Mouse (Mus musculus) gastrocnemius, adult 2 months (tissue): ENCODE results near the gene Gabbr2. TPM values are rescaled to one million over a fixed set of nuclear protein-coding genes. Genes with fewer than 3 reads are reported as not detected.

Experiments used
- DNase-seq: peaks from one replicate; pipeline ENCODE4 v3.0.0; 2022
- H3K27ac ChIP-seq: fragments of 200-600 bp; 2 replicates; pipeline ENCODE4 v1.8.1; 2022; ENCODE audit warnings: mild to moderate bottlenecking
- H3K4me3 ChIP-seq: fragments of 200-600 bp; 2 replicates; pipeline ENCODE4 v1.8.1; 2022; ENCODE audit warnings: mild to moderate bottlenecking, moderate library complexity
- CTCF ChIP-seq: fragments of 200-600 bp; IDR thresholded peaks from 2 replicates; pipeline ENCODE4 v1.8.1; 2022; ENCODE audit warnings: antibody characterized with exemption, mild to moderate bottlenecking, moderate library complexity
- intact Hi-C: fragments of 180-260 bp; cut with DNase I; formaldehyde crosslinking; loops from one replicate; pipeline ENCODE4 v1.15.1; 2025
- total RNA-seq, 2 experiments: library from RNA; stranded (reverse); gene quantifications; 2 replicates each; pipeline ENCODE4 v1.2.3; 2021

Gabbr2 gene
- total RNA-seq, 2 experiments from 2014 or later = 0.06 to 0.10 TPM

DNA sequence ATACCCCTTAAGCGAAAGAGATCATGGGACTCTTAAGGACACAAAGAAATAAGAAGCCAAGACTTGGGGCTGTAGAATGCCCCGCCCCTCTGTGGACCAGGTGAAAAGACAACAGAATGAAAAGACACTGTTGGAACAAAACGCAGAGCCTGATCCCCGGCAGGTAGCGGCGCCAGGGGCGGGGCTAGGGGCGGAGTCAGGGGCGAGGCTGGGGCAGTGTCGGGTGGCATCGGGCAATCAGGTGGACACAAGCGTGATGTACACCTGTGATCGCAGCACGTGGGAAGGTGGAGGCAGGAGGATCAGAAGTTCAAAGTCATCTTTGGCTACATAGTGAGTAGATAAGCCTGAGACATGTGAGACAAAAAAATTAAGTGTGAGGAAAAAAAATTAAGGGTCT, 217.0 kb downstream of the Gabbr2 start:
- no peak for TF ChIP-seq CTCF
- intact Hi-C loops = no loop called here
- Histone ChIP-seq H3K4me3 (no peak overlapping the region), H3K27ac (no peak overlapping the region)
- no peak for DNase-seq

- H3K27ac ChIP-seq = no peak overlapping the region
- no peak for DNase-seq
- intact Hi-C loops = no loop called here
- TF ChIP-seq CTCF = no peak
- H3K4me3 ChIP-seq = no peak overlapping the region
These were observed 218.4 kb downstream of the Gabbr2 start for GRCm38 (mm10) chr4:46773243-46773642.

DNA sequence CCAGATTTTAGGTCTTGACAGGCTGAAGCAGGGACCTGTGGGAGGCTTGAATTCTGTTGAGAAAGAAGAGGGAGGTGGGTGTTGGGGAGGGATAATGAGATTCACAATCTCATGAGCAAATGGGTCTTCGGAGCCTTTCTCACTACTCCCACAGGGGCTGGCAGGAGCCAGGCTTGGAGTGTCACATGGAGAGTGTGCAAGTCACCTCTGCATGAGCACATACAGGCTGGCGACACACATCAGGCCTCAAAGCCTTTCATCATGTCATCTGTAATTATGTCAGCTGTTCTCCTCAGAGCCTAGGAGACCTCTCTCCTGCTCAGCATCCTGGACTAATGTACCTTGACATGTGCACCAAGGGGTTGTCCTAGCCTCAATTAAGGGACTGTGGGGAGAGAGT, 219.1 kb downstream of the Gabbr2 start:
- TF ChIP-seq CTCF = no peak

DNA sequence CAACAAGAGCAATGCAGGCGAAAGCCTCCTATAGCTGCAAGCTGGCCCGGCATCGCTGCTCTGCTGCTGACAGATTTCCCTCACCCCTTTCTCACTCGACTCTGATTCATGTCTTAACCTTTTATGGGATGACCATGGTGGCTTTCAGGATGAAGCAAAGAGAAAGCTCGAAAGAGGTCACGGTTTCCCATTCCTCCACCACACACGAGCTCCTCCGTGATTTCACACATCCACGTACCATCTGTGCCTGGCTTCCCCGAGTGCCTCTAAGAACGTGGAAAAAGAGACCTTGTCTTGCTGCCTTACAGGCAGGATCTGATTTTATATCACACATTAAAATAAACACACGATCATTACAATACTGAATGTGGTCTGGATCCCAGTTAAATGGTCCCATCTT, 220.6 kb downstream of the Gabbr2 start:
- H3K4me3 ChIP-seq = no peak overlapping the region
- no peak for TF ChIP-seq CTCF
- no peak for DNase-seq
- no peak overlapping the region for H3K27ac ChIP-seq
- intact Hi-C loops = no loop called here

More for the DNA sequence above, 219.1 kb downstream of the Gabbr2 start:
- no peak for DNase-seq
- H3K4me3 ChIP-seq = no peak overlapping the region
- intact Hi-C loops = no loop called here
- H3K27ac ChIP-seq = no peak overlapping the region

- no peak for DNase-seq
These were observed 221.0 kb downstream of the Gabbr2 start for GRCm38 (mm10) chr4:46770635-46771034.

DNA sequence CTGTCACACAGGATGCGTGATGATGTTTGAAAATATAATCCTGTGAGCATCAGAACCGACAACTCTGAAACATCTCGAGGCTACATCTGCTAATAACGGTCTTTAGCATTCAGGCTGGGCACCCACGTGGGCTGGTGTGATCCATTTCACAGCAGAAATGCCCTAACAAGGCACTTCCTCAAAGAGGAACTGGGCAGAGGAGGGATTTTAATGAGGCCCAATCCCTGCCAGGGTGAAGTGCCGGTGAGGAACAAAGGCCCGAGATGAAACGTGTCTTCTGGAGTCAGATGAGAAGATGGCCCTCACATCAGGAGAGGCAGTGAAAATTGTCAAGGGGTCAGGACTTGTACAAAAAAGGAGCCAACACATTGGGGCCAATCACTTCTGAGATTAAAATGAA, 221.6 kb downstream of the Gabbr2 start:
- Histone ChIP-seq H3K4me3 (no peak overlapping the region), H3K27ac (no peak overlapping the region)
- intact Hi-C loops = no loop called here
- TF ChIP-seq CTCF = no peak
- DNase-seq = no peak

More at GRCm38 (mm10) chr4:46770635-46771034, 221.0 kb downstream of the Gabbr2 start:
- TF ChIP-seq CTCF = no peak
- H3K27ac ChIP-seq = no peak overlapping the region
- intact Hi-C loops = no loop called here
- H3K4me3 ChIP-seq = no peak overlapping the region

GRCm38 (mm10) chr4:46766326-46766725, 225.3 kb downstream of the Gabbr2 start:
- intact Hi-C loops = no loop called here
- Histone ChIP-seq H3K27ac (no peak overlapping the region), H3K4me3 (no peak overlapping the region)
- no peak for DNase-seq
- TF ChIP-seq CTCF = no peak

- no peak overlapping the region for H3K4me3 ChIP-seq
- intact Hi-C loops = no loop called here
- no peak overlapping the region for H3K27ac ChIP-seq
- DNase-seq = no peak
- no peak for TF ChIP-seq CTCF
These were observed 231.8 kb downstream of the Gabbr2 start for GRCm38 (mm10) chr4:46759838-46760237.

DNA sequence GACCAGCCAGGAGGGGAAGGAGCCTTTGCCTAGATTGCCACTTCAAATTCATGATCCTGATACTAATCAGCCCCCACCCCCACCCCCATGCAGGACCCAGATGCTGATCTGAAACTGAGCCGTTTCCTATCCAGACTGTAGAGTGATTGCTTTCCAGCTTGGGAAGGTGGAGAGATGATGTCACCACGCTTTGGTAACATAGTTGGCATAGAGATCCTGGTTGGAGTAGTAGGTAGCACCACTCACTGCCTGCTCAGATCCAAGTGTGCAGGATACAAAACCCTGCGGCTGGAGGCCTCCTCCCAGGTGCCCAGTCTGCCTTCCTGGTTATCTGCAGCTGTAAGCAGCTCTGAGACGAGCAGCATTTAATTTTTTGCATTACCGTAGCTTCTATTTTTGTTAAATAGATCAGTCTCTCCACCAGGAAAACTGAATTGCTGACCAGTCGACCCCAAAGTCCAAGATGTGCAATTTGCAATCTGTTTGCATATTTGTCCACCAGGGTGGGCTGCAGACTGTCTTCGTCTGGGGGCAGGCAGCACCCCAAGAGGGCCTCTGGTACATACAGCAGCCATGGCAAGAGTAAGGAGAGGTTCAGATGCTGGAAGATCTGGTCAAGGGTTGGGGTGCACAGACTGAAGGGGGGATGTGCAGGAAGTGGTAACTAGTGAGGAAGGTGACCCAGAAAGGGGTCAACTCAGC, 233.2 kb downstream of the Gabbr2 start:
- Histone ChIP-seq H3K4me3 (no peak overlapping the region), H3K27ac (no peak overlapping the region)
- peak; percentile 19 for TF ChIP-seq CTCF
- DNase-seq = no peak
- intact Hi-C loops = no loop called here

DNA sequence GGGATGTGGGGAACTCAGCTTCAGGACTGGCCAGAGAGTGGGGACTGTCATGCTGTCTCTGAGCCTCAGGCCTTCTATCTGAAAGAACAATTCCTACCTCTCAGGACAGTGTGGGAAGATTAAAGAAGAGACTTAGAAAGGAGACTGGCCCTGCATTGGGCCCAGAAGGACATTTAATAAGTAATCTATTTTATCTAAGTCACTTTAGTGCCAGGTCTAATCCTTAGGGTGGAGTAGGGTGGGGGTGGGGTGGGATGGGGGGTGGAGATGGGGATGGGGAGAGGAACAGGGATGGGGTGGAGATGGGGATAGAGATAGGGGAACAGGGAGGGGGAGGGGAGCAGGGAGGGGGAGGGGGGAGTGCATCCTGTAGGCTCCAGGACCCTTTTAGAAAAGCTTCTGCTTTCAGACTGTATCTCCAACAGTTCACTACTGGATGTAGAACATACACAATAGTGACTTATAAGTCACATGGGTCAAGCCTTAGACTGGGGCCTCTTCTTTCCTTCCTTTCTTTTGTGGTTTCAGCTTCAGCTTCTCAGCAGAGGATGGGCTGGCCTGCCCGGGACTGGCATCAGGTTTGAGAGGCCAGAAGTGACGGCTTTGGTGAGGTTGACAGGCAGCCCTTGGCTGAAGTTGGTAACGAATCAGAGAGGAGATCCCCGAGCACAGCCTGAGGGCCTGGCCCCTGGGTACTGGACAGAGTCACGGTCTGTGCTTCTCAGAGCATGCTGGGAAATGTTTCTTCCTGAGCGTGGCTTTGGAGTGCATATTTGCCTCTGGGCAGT, 237.1 kb downstream of the Gabbr2 start:
- DNase-seq = no peak
- Histone ChIP-seq H3K27ac (no peak overlapping the region), H3K4me3 (no peak overlapping the region)
- intact Hi-C loops = no loop called here
- no peak for TF ChIP-seq CTCF

GRCm38 (mm10) chr4:46752306-46752705, 239.4 kb downstream of the Gabbr2 start:
- Histone ChIP-seq H3K4me3 (no peak overlapping the region), H3K27ac (no peak overlapping the region)
- DNase-seq = no peak
- intact Hi-C loops = no loop called here
- TF ChIP-seq CTCF = no peak

GRCm38 (mm10) chr4:46749015-46749414, 242.7 kb downstream of the Gabbr2 start:
- no peak for DNase-seq
- Histone ChIP-seq H3K4me3 (no peak overlapping the region), H3K27ac (no peak overlapping the region)
- TF ChIP-seq CTCF = no peak
- intact Hi-C loops = no loop called here

GRCm38 (mm10) chr4:46747007-46747746, 244.5 kb downstream of the Gabbr2 start:
- intact Hi-C loops = no loop called here
- no peak for DNase-seq
- H3K4me3 ChIP-seq = no peak overlapping the region
- no peak for TF ChIP-seq CTCF
- no peak overlapping the region for H3K27ac ChIP-seq
